In genomic region chr10:117559615-117560395, GRCm38 (mm10) we compare ENCODE assay signal across 19 mouse cellular contexts.
DNase-seq lines count a peak whose midpoint lies in the region; ATAC-seq lines count a peak whose summit lies in the region.
"Had no signal": no experiment of that assay in that cellular context is flagged by ENCODE, and none has a peak within 500 bp of the region (broad histone marks: within the 10 kb centered on the region; RNA-seq: fewer than 3 reads in every experiment).

No protein-coding gene starts in this region.

- no peak overlapping the region for H3K27ac ChIP-seq in intestine, embryonic 14.5 days (ENCODE audit: low read depth)
- H3K27ac ChIP-seq in intestine, embryonic 16.5 days (ENCODE audit: low read length) = no peak overlapping the region
- H3K27ac ChIP-seq in heart, embryonic 10.5 days = no peak overlapping the region
- H3K27ac ChIP-seq: heart, embryonic 15.5 days; limb, embryonic 12.5 days; midbrain, embryonic 13.5 days had no signal

- H3K4me2 ChIP-seq in intestine, embryonic 14.5 days (ENCODE audit: low read length) = no peak overlapping the region
- no peak overlapping the region for H3K4me2 ChIP-seq in intestine, embryonic 16.5 days (ENCODE audit: low read depth, low read length)
- H3K4me2 ChIP-seq: heart, embryonic 15.5 days; limb, embryonic 12.5 days; lung, embryonic 14.5 days; midbrain, embryonic 13.5 days had no signal

- DNase-seq in intestine, embryonic 14.5 days (ENCODE audit: low spot score) = peak; percentile 55
- DNase-seq in thymus, postnatal 4 days = peak; percentile 11
- no peak for DNase-seq in thymus, postnatal 36 days
- peak; percentile 29 for DNase-seq in neural tube, embryonic 10.5 days (ENCODE audit: extremely low spot score, low spot score)
- no peak for DNase-seq in heart, embryonic 10.5 days (ENCODE audit: low spot score)
- no peak for DNase-seq in adrenal gland, postnatal 25 days
- DNase-seq in c-Kit-positive CD71-positive TER-119-positive erythroid progenitor cells, embryonic 14.5 days (ENCODE audit: low spot score) = no peak
- DNase-seq: adrenal gland, postnatal 14 days; cerebellum, adult 18-20 months; gastrocnemius, postnatal 36 days; kidney, adult 11 months; lung, embryonic 14.5 days; right cerebral cortex, postnatal 4 days had no signal

- H3K9ac ChIP-seq in intestine, embryonic 14.5 days (ENCODE audit: low read length) = no peak overlapping the region
- no peak overlapping the region for H3K9ac ChIP-seq in intestine, embryonic 16.5 days (ENCODE audit: low read depth, low read length)
- H3K9ac ChIP-seq: heart, embryonic 15.5 days; limb, embryonic 12.5 days; lung, embryonic 14.5 days; midbrain, embryonic 13.5 days had no signal

- H3K9me3 ChIP-seq in intestine, embryonic 14.5 days (ENCODE audit: control insufficient read depth, low read length) = no peaks in the 10 kb centered on the region
- no peaks in the 10 kb centered on the region for H3K9me3 ChIP-seq in intestine, embryonic 16.5 days (ENCODE audit: control insufficient read depth, low read length)
- H3K9me3 ChIP-seq in heart, embryonic 10.5 days = no peaks in the 10 kb centered on the region
- H3K9me3 ChIP-seq: heart, embryonic 15.5 days; limb, embryonic 12.5 days; midbrain, embryonic 13.5 days had no signal

- H3K36me3 ChIP-seq in intestine, embryonic 14.5 days (ENCODE audit: control insufficient read depth, insufficient read depth, low read length) = no peaks in the 10 kb centered on the region
- H3K36me3 ChIP-seq in intestine, embryonic 16.5 days (ENCODE audit: control insufficient read depth, insufficient read depth, low read length) = no peaks in the 10 kb centered on the region
- H3K36me3 ChIP-seq in heart, embryonic 10.5 days = no peaks in the 10 kb centered on the region
- H3K36me3 ChIP-seq: heart, embryonic 15.5 days; limb, embryonic 12.5 days; midbrain, embryonic 13.5 days had no signal

- H3K27me3 ChIP-seq in intestine, embryonic 14.5 days (replicated peaks; ENCODE audit: control insufficient read depth, insufficient read depth, low read length) = no peaks in the 10 kb centered on the region
- H3K27me3 ChIP-seq in intestine, embryonic 16.5 days (replicated peaks; ENCODE audit: control insufficient read depth, insufficient read depth, low read length) = no peaks in the 10 kb centered on the region
- H3K27me3 ChIP-seq in heart, embryonic 10.5 days (ENCODE audit: insufficient read depth, poor library complexity, severe bottlenecking) = 0 out of 2 replicates have a peak, but pooled peaks cover 5% of the 10 kb centered on the region
- H3K27me3 ChIP-seq: heart, embryonic 15.5 days; limb, embryonic 12.5 days; midbrain, embryonic 13.5 days had no signal

- ATAC-seq in intestine, embryonic 14.5 days (replicated peaks; ENCODE audit: low FRiP score, low TSS enrichment, low read depth) = no peak
- ATAC-seq in intestine, embryonic 16.5 days = no peak
- ATAC-seq: CD4-positive, CD25-positive, alpha-beta regulatory T cell, adult 4 months; forebrain, embryonic 16.5 days; midbrain, embryonic 13.5 days had no signal

- no peak overlapping the region for H3K4me3 ChIP-seq in intestine, embryonic 14.5 days (ENCODE audit: low read depth, low read length)
- no peak overlapping the region for H3K4me3 ChIP-seq in intestine, embryonic 16.5 days (ENCODE audit: low read length)
- H3K4me3 ChIP-seq in heart, embryonic 10.5 days = no peak overlapping the region
- H3K4me3 ChIP-seq: heart, embryonic 15.5 days; limb, embryonic 12.5 days; midbrain, embryonic 13.5 days had no signal

- 46% methylated on average over 17 of the region's 17 CpGs for WGBS in intestine, embryonic 14.5 days
- WGBS in intestine, embryonic 16.5 days = 51% methylated on average over 17 of the region's 17 CpGs
- 72% methylated on average over 17 of the region's 17 CpGs for WGBS in heart, embryonic 10.5 days

- no peaks in the 10 kb centered on the region; the same call in 1 of the 2 replicates for H3K4me1 ChIP-seq in intestine, embryonic 14.5 days (replicated peaks; ENCODE audit: control insufficient read depth, insufficient read depth, low read length)
- peaks cover 10% of the 10 kb centered on the region; the same call in 1 of the 2 replicates for H3K4me1 ChIP-seq in intestine, embryonic 16.5 days (ENCODE audit: control insufficient read depth, insufficient read depth, low read length)
- peaks cover 2% of the 10 kb centered on the region; the same call in 1 of the 2 replicates for H3K4me1 ChIP-seq in heart, embryonic 10.5 days
- H3K4me1 ChIP-seq: heart, embryonic 15.5 days had no signal

Comparison
In these comparisons a context has a peak if more than half of its experiments do, and no peak if none do; other contexts are left out.
1. DNase-seq: peak in intestine, embryonic 14.5 days (single experiment), thymus, postnatal 4 days (single experiment) and neural tube, embryonic 10.5 days (single experiment); none in thymus, postnatal 36 days (0 of 2), heart, embryonic 10.5 days (single experiment), adrenal gland, postnatal 25 days (single experiment) and c-Kit-positive CD71-positive TER-119-positive erythroid progenitor cells, embryonic 14.5 days (single experiment).